ENCODE assay signal across 15 mouse cellular contexts in genomic region chr6:114939666-114940065, GRCm38 (mm10).
"Had no signal": no experiment of that assay in that cellular context is flagged by ENCODE, and none has a peak within 500 bp of the region (broad histone marks: within the 10 kb centered on the region; RNA-seq: fewer than 3 reads in every experiment).

No protein-coding gene starts in this region.

- H3K4me3 ChIP-seq: liver, embryonic 12.5 days; midbrain, embryonic 13.5 days; midbrain, embryonic 15.5 days; neural tube, embryonic 13.5 days; neural tube, embryonic 15.5 days; stomach, embryonic 15.5 days had no signal

- DNase-seq: lung, adult 18-20 months; lung, embryonic 14.5 days; lung, postnatal 10 days; lung, postnatal 4 days; retina, postnatal 1 day; right cerebral cortex, postnatal 14 days; thymus, adult 2 months; thymus, postnatal 25 days; thymus, postnatal 4 days had no signal

- H3K27me3 ChIP-seq: midbrain, embryonic 13.5 days; midbrain, embryonic 15.5 days; neural tube, embryonic 13.5 days; neural tube, embryonic 15.5 days; stomach, embryonic 15.5 days had no signal

- ATAC-seq: liver, embryonic 12.5 days; midbrain, embryonic 13.5 days; midbrain, embryonic 15.5 days had no signal

- H3K36me3 ChIP-seq: liver, embryonic 12.5 days; midbrain, embryonic 13.5 days; midbrain, embryonic 15.5 days; neural tube, embryonic 13.5 days; neural tube, embryonic 15.5 days; stomach, embryonic 15.5 days had no signal

- H3K9me3 ChIP-seq: liver, embryonic 12.5 days; midbrain, embryonic 13.5 days; midbrain, embryonic 15.5 days; neural tube, embryonic 13.5 days; neural tube, embryonic 15.5 days; stomach, embryonic 15.5 days had no signal

- H3K4me1 ChIP-seq: liver, embryonic 12.5 days; midbrain, embryonic 13.5 days; midbrain, embryonic 15.5 days; neural tube, embryonic 13.5 days; neural tube, embryonic 15.5 days; stomach, embryonic 15.5 days had no signal
